Mouse (Mus musculus) MN1 (cell line): Measurements from ENCODE around the gene Cnnm1.

Experiments
- DNase-seq: peaks from one replicate; pipeline ENCODE4 v3.0.0-alpha.2; 2016; ENCODE audit warnings: low spot score

The Cnnm1 gene

GRCm38 (mm10) chr19:43511621-43512620 is 71.7 kb downstream of the Cnnm1 start:
- DNase-seq, result no peak

- DNase-seq, result no peak
These were observed 73.6 kb downstream of the Cnnm1 start for GRCm38 (mm10) chr19:43513874-43514273.

- no peak for DNase-seq
These were observed 75.6 kb downstream of the Cnnm1 start for GRCm38 (mm10) chr19:43515668-43516396.

- DNase-seq, result no peak
These were observed 76.3 kb downstream of the Cnnm1 start for GRCm38 (mm10) chr19:43516397-43517035.

- DNase-seq, result no peak
These were observed 77.1 kb downstream of the Cnnm1 start for GRCm38 (mm10) chr19:43517320-43517719.

GRCm38 (mm10) chr19:43517808-43518207 is 77.6 kb downstream of the Cnnm1 start:
- DNase-seq, result no peak

GRCm38 (mm10) chr19:43518261-43518660 is 78.0 kb downstream of the Cnnm1 start:
- no peak for DNase-seq

GRCm38 (mm10) chr19:43519226-43519625 is 79.0 kb downstream of the Cnnm1 start:
- DNase-seq, result no peak

GRCm38 (mm10) chr19:43520402-43520801 is 80.2 kb downstream of the Cnnm1 start:
- no peak for DNase-seq

GRCm38 (mm10) chr19:43521362-43521761 is 81.1 kb downstream of the Cnnm1 start:
- peak; percentile 16 for DNase-seq

GRCm38 (mm10) chr19:43521996-43522395 is 81.8 kb downstream of the Cnnm1 start:
- DNase-seq, result peak; percentile 12

GRCm38 (mm10) chr19:43523551-43523950 is 83.3 kb downstream of the Cnnm1 start:
- peak; percentile 60 for DNase-seq

- peak; percentile 97 for DNase-seq
These were observed 84.2 kb downstream of the Cnnm1 start, which contains the start of gene Got1 for GRCm38 (mm10) chr19:43524187-43525103. TSS of gene Got1 (minus strand) at chr19:43524605.

- peak; percentile 81 for DNase-seq
These were observed 84.9 kb downstream of the Cnnm1 start for GRCm38 (mm10) chr19:43525104-43525482.

GRCm38 (mm10) chr19:43525566-43525965 is 85.3 kb downstream of the Cnnm1 start:
- DNase-seq, result no peak

- no peak for DNase-seq
These were observed 85.8 kb downstream of the Cnnm1 start for GRCm38 (mm10) chr19:43526025-43526424.

- no peak for DNase-seq
These were observed 86.9 kb downstream of the Cnnm1 start for GRCm38 (mm10) chr19:43527131-43527530.

- no peak for DNase-seq
These were observed 87.9 kb downstream of the Cnnm1 start for GRCm38 (mm10) chr19:43528056-43528587.

- DNase-seq, result peak; percentile 83
These were observed 90.0 kb downstream of the Cnnm1 start for GRCm38 (mm10) chr19:43530197-43530770.

GRCm38 (mm10) chr19:43530921-43531320 is 90.7 kb downstream of the Cnnm1 start:
- no peak for DNase-seq

GRCm38 (mm10) chr19:43535372-43535771 is 95.1 kb downstream of the Cnnm1 start:
- no peak for DNase-seq
